Mouse (Mus musculus): ENCODE results near the gene Med12l.
"Not testable (repeated sequence)": the region's sequence is repeated elsewhere in the genome, so short reads cannot be mapped to it uniquely, and the experiment has no call there.

Med12l gene

GRCm38 (mm10) chr3:59024531-59025192, 19.0 kb downstream of the Med12l start:
- DNase-seq = no peak

DNA sequence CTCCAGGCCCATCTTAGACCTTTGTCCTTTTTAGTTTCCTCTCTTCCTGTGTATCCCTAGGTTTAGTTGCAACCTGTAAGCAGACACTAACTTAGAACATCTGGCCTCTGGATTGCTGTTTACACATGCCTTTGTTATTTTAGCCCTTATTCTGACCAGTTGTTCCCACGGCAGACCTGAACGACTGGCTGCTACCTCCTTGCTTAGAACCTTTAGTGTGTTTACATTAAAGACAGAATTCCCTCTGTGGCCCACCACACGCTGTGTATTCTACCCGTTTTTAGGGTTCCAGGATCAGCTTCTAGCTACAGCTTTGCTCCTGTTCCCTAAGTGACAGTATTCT, 19.5 kb downstream of the Med12l start:
- DNase-seq = no peak

GRCm38 (mm10) chr3:59028696-59029095, 23.1 kb downstream of the Med12l start:
- no peak for DNase-seq

GRCm38 (mm10) chr3:59030986-59031385, 25.4 kb downstream of the Med12l start:
- DNase-seq = no peak

DNA sequence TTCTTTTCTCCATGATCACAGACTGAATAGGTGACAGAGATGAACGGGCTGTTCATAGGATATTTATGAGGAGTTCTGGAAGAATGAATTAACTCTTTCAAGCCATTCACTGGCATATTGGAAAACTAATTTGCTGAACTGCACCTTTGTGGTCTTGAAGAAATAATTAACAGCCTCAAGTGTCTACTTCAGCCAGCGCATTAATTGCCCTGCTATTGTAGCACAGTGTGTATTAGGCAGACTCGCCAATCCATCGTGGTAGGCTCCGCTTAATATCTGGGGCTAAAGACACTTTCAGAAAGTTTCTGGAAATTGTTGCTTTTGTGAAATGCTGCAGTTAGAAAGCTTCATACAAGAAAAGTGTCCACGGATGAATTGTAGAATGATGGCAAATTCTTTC, 35.9 kb downstream of the Med12l start:
- DNase-seq = no peak

DNA sequence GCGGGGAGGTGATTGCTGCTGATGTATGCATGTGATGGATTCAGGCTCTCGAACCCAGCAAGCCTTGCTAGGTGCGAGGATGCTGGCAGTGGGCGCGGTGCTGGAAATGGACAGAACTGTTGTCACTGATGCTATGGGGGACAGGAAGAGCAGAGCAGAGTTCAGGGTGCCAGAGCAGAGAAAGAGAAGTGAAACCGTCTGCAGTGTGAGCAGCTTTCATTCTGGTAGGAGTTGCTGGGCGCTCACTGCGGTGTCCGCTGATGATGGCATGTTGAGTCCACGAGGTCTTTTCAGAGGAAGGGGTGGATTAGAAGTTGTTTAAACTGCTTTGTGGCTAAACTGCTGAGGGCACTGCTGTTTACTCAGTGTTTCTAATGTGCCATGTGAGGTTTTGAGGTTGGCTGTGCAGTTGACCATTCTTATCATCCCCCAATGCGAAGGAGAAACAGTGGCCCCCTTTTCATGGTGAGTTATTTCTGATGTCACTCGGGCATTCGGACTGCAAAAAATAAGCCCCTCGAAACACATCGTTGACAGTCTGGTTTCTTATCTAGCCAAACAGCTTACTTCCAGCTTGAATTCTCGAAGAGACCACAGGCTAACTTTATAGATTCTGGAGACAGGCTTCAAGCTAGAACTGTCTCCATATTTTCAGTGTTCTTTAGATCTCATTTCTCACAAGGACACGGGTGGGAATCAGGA, 49.4 kb downstream of the Med12l start:
- no peak for DNase-seq

DNA sequence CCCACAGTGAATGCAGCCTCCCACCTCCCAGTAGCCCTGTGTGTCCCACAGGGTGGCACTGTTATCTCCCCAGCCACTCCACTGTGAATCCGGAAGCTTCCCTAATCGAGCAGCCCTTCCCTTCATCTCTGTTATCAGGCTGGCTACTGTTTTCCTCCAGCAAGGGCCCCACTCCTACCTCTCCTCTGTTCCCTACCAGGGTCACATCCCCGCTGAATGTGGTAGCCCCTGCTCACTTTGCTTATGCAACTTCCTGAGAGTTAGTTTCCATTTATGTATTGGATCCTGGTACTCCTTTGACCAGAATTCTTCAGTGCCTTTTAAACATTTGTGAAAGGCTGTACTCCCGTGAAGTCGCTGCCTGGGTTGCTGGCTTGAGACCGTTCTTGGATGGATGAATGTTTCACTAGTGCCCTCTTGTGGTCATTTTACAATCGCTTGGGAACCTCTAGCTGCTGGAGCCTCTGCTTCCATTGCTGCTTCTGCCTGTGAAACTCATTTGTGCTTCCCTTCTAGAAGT, 53.5 kb downstream of the Med12l start:
- peak; percentile 89 for DNase-seq

DNA sequence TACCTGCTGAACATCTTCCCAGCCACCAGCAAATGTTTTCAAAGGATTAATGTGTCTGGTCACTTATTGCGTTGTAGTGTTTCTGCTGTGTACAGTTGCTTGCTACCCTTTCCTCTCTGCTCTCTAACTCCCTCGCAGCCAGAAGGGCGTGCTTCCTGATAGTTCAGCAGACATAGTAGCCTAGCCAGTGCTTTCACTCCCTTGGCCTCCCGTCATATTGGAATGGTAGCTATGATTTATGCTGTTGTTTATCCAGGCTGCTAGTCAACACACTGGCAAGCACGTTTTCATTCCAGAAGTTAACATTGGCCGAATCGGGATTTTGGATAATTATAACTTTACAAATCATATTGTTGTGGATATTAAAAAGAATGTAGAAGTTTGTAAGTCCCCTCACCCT, 54.5 kb downstream of the Med12l start:
- DNase-seq = no peak

DNA sequence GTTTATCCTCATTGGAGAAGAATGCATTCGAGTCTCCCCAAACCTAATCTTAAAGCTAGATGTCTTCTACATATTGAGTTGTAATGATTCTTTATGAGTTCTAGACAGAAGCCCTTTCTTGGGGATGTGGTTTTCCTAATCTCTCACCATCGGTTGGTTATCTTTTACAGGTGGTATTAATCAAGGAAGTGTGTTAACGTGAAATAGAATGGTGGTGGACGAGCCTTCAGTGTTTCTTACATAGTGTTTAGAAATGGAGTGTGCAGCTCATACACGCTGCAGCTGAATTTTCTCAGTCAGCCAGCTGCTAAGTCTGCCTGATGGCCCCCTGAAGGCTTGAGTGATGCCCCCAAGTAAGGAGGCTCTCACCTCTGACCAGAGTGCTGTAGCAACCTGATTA, 56.5 kb downstream of the Med12l start:
- no peak for DNase-seq

GRCm38 (mm10) chr3:59063431-59063830, 57.8 kb downstream of the Med12l start:
- no peak for DNase-seq

DNA sequence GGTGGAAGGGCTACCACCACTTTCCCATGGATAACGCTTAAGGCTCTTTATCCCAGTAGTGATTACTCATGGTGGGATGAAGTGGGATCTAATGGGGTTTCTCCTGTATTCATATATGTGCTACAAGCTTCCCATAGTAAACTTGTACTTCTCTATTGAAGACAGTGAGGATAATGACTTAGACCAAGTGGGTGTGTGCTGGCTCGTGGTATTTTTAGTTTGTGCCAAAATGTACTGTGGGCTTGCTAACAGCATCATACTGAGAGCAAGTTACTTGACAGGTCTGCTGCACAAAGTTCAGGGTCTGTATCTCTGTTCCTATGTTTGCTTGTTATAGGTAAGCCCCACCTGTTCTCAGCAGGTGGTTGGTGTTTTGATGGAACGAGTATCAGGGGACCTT, 60.3 kb downstream of the Med12l start:
- no peak for DNase-seq

DNA sequence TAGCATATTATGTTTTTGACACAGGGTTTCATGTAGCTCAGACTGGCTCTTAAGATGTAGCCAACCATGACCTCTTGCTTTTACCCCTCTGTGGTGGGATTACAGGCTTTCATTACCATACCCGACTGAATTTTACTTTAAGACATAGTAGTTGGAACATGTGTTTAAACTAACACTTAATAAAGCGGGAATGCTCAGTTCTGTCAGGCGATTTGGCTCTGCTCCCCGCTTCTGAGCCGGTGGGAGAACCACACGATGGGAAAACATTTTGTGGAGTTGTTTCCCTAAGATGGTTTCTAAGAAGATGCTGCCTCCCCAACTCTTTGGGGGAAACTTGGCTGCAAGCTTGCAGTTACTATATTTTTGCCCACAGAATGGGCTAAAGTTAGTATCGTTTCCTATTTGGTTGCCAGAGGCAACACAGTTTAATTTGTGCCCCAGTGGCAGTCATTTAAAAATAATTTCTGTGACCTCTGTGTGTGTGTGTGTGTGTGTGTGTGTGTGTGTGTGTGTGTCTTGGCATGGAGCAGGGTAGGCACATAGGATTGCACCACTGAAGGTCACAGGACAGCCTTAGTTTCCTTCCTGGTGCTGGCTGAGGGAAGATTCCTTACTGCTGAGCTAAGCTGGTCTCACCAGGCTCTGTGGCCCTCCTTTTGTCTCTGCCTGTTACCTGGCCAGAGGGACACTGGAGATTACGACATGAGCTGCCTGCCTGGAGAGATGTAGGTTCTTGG, 61.1 kb downstream of the Med12l start:
- DNase-seq = no peak

GRCm38 (mm10) chr3:59069071-59069470, 63.4 kb downstream of the Med12l start:
- not testable (repeated sequence) for DNase-seq

GRCm38 (mm10) chr3:59077278-59077677, 71.7 kb downstream of the Med12l start:
- DNase-seq = no peak

GRCm38 (mm10) chr3:59078585-59078984, 73.0 kb downstream of the Med12l start:
- DNase-seq = no peak

- peak; percentile 86 for DNase-seq
These were observed 73.7 kb downstream of the Med12l start for GRCm38 (mm10) chr3:59079327-59079726.

GRCm38 (mm10) chr3:59080293-59080916, 74.8 kb downstream of the Med12l start:
- peak; percentile 29 for DNase-seq

- peak; percentile 31 for DNase-seq
These were observed 75.3 kb downstream of the Med12l start for GRCm38 (mm10) chr3:59080919-59081318.

DNA sequence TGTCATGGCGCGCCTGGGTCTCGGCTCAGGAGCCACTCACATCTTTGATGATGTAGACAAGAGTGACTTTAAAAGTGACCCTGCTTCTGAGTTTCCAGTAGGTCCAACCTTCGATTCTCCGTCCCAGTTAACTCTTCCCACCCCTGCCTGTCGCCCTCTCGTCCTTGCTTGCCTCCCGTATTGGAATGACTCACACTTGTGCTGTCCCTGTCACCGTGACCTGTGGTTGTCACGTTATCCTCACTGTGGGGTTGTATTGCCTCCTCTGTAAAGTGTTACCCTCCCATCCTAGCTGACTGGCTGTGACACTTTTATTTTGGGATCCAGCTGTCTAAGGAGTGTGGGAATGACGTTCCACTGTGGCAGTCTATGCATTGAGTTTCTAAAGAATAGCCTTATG, 87.1 kb downstream of the Med12l start:
- DNase-seq = no peak

GRCm38 (mm10) chr3:59097421-59097820, 91.8 kb downstream of the Med12l start:
- DNase-seq = no peak

DNA sequence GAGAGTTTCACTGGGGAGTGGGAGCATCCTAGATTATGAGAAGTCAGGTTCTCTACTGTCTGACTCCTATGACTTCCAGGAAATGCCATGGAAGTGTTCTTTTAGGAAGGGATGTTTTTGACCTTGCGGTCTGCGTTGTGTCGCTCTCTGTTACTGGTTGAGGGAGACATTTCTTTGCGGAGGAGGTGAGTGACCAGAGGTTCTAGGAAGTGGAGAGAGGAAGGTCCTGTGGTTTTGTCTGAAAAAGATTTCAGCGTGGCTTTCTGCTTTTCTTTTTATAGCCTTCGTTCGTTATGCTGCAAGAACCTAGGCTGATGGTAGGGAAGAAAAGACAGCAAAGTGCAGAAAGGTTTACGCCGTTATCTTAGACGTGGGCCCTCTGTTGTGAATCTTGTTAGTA, 92.9 kb downstream of the Med12l start:
- DNase-seq = no peak

DNA sequence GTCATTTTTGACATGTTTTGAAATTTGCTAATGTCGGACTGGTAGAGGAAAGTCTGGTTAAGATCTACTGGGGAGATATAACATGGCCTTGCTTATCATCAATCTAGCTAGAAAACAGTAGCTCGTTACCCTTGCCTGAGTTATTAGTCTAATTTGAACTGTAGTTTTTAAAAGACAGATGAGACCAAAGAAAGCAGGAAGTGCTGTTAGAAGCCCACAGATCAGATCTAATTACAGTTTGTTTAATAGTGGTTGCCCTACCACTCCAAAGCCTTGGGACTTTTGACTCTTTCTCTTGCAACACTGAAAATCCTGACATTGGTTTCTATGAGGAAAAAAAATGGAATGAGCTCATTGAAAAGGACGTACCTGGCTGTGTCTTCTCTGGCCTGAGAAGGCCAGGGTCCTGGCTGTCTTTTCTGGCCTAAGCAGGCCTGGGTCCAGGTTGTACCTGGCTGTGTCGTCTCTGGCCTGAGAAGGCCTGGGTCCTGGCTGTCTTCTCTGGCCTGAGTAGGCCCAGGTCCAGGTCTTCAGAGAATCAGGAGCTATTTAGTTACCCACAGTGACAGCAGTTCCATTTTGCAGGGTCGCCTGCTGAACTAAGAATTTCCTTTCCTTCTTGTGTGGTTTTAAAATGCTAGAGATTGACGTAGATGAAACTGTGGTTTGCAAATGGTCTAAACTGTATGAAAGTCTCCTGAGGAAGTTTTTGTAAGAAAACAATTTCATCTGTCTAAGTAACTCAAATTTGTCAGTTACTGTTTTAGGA, 95.8 kb downstream of the Med12l start, which contains the start of gene Gpr171:
TSS of gene Gpr171 (minus strand) at position 604 of the 769 bp plus-strand sequence.
- no peak for DNase-seq

GRCm38 (mm10) chr3:59102146-59102545, 96.5 kb downstream of the Med12l start:
- DNase-seq = no peak
